Mouse (Mus musculus): Measurements from ENCODE around the gene Wrap53. TPM values are rescaled to one million over a fixed set of nuclear protein-coding genes. Genes with fewer than 3 reads are reported as not detected.

Wrap53 gene
- total and polyA plus RNA-seq, 3 experiments, result 18.5 to 24.5 TPM; not detected in 1

DNA sequence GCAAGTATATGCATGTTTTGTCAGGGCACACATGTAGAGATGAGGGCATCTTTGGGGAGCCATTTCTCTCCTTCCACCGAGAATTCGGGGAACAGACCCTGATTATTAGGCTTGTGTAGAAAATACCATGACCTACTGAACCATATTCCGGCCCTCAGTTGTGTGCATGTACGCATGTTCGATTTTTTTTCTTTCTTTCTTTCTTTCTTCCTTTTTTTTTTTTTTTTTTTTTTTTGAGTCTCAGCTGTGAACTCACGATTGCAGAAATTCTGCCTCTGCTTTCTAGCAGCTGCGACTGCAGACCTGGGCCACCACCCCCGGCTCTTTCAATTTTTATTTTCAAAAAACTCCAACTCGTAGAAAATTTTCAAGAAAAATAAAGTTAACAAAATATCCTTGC, 54.4 kb downstream of the Wrap53 start:
- no peak for DNase-seq (ENCODE audit: low read depth, low spot score)
- TF ChIP-seq ZNF384 (IDR thresholded peaks at IDR 0.05; ENCODE audit: low read depth, low read length) (peak; percentile 64; the same call in 1 of the 2 replicates), E2F4 (IDR thresholded peaks at IDR 0.05; ENCODE audit: borderline replicate concordance, low read depth, low read length) (no peak)
- no peak overlapping the region for H3K27ac ChIP-seq (ENCODE audit: control insufficient read depth, low read depth, low read length)

DNA sequence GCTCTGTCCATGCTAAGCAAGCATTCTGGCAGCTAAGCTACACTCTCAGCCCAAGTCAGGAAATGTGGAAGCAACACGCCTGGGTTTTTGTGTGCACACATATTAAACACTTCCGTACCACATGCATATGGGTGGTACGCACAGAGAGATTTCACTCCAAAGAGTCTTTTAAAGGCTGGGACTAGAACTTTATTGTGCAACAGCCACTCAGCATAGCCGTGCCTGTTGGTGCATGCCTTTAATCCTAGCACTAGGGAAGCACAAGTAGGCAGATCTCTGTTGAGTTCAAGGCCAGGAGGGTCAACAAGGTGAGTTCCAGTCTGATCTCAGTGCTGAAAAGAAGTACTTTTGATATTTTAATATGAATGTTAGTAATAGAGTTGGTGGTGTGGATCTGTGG, 56.4 kb downstream of the Wrap53 start:
- no peak for TF ChIP-seq GATA1 (IDR thresholded peaks at IDR 0.05; ENCODE audit: low read depth, low read length)
- TF ChIP-seq USF1 (IDR thresholded peaks at IDR 0.05; ENCODE audit: low read depth, low read length), result no peak
- no peak for TF ChIP-seq KAT2A (conservative IDR thresholded peaks at IDR 0.05; ENCODE audit: low read depth, low read length)
- TF ChIP-seq SIN3A (IDR thresholded peaks at IDR 0.05; ENCODE audit: low read length), result no peak
- no peaks in the 10 kb centered on the region for H3K36me3 ChIP-seq (ENCODE audit: control insufficient read depth in 1 of 2, insufficient read depth in 2 of 2, low read length in 2 of 2)
- H3K9me3 ChIP-seq (replicated peaks; ENCODE audit: insufficient read depth, low read length), result no peaks in the 10 kb centered on the region
- no peaks in the 10 kb centered on the region for H3K79me2 ChIP-seq (ENCODE audit: control insufficient read depth, insufficient read depth, low read length, poor library complexity)
- no peaks in the 10 kb centered on the region for H3K4me1 ChIP-seq (ENCODE audit: control insufficient read depth in 1 of 2, insufficient read depth in 2 of 2, low read length in 2 of 2)
- H3K27ac ChIP-seq (ENCODE audit: control insufficient read depth, low read depth, low read length), result no peak overlapping the region
- no peak overlapping the region for H3K4me3 ChIP-seq (ENCODE audit: control insufficient read depth in 1 of 2, insufficient read depth in 1 of 2, low read depth in 2 of 2, low read length in 2 of 2)
- peaks cover 4 to 19% of the 10 kb centered on the region in 2 experiments for H3K27me3 ChIP-seq (ENCODE audit: control insufficient read depth in 1 of 2, insufficient read depth in 2 of 2, low read length in 2 of 2)
- no peak for DNase-seq (ENCODE audit: low read depth, low spot score)
- H3K9ac ChIP-seq (ENCODE audit: control insufficient read depth, low read depth, low read length, poor library complexity, severe bottlenecking), result no peak overlapping the region

More for the DNA sequence above, 54.4 kb downstream of the Wrap53 start:
- H3K4me3 ChIP-seq (ENCODE audit: control insufficient read depth in 1 of 2, insufficient read depth in 1 of 2, low read depth in 2 of 2, low read length in 2 of 2), result no peak overlapping the region
- no peak overlapping the region for H3K9ac ChIP-seq (ENCODE audit: control insufficient read depth, low read depth, low read length, poor library complexity, severe bottlenecking)
- no peaks in the 10 kb centered on the region for H3K9me3 ChIP-seq (replicated peaks; ENCODE audit: insufficient read depth, low read length)
- no peaks in the 10 kb centered on the region for H3K36me3 ChIP-seq (ENCODE audit: control insufficient read depth in 1 of 2, insufficient read depth in 2 of 2, low read length in 2 of 2)
- H3K4me1 ChIP-seq (ENCODE audit: control insufficient read depth in 1 of 2, insufficient read depth in 2 of 2, low read length in 2 of 2), result no peaks in the 10 kb centered on the region
- no peaks in the 10 kb centered on the region for H3K79me2 ChIP-seq (ENCODE audit: control insufficient read depth, insufficient read depth, low read length, poor library complexity)
- H3K27me3 ChIP-seq (ENCODE audit: control insufficient read depth in 1 of 2, insufficient read depth in 2 of 2, low read length in 2 of 2), result peaks cover 4 to 19% of the 10 kb centered on the region in 2 experiments

DNA sequence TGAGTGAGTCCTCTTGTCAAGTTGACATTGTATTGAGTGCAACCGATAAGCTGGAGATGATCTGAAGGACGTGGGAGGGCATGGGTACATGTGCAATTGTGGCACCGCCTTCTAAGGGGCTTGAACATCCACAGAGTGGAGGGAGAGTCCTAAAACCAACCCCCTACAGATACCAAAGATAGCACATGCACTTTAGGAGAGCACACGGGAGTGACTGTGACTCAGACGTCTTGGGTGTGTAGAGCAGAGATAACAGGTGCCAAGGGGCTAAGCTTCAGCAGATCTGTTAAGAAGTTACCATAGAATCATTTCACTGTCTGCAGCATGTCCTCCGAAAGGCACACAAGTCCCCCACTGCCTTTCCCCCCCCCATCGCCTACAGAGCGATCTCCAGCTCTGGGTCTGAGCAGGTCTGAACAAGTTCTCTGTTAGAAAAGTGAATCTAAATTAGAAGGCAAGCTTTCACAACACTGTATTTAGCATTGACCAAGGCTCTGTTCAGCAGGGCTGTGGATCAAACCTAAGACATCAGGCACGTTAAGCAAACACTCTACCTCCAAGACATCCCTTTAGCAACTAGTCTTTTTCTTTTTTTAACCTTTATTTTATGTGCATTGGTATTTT, 58.4 kb downstream of the Wrap53 start:
- Histone ChIP-seq H3K4me3 (ENCODE audit: control insufficient read depth in 1 of 2, insufficient read depth in 1 of 2, low read depth in 2 of 2, low read length in 2 of 2) (no peak overlapping the region), H3K27me3 (ENCODE audit: control insufficient read depth in 1 of 2, insufficient read depth in 2 of 2, low read length in 2 of 2) (peaks cover 3 to 16% of the 10 kb centered on the region in 2 experiments), H3K27ac (ENCODE audit: control insufficient read depth, low read depth, low read length) (no peak overlapping the region), H3K4me1 (ENCODE audit: control insufficient read depth in 1 of 2, insufficient read depth in 2 of 2, low read length in 2 of 2) (peaks cover 0 to 5% of the 10 kb centered on the region in 2 experiments; a peak in 1 of 4 replicates), H3K79me2 (ENCODE audit: control insufficient read depth, insufficient read depth, low read length, poor library complexity) (no peaks in the 10 kb centered on the region), H3K9ac (ENCODE audit: control insufficient read depth, low read depth, low read length, poor library complexity, severe bottlenecking) (no peak overlapping the region), H3K36me3 (ENCODE audit: control insufficient read depth in 1 of 2, insufficient read depth in 2 of 2, low read length in 2 of 2) (no peaks in the 10 kb centered on the region), H3K9me3 (replicated peaks; ENCODE audit: insufficient read depth, low read length) (no peaks in the 10 kb centered on the region)
- DNase-seq (ENCODE audit: low read depth, low spot score), result no peak
- TF ChIP-seq MEF2A (IDR thresholded peaks at IDR 0.05; ENCODE audit: extremely low read depth, insufficient replicate concordance, low read depth, low read length, poor library complexity, severe bottlenecking), result no peak
- TF ChIP-seq ZKSCAN1 (IDR thresholded peaks at IDR 0.05; ENCODE audit: low read depth, low read length), result no peak
- no peak for TF ChIP-seq TAL1 (IDR thresholded peaks at IDR 0.05; ENCODE audit: low read length)
- no peak for TF ChIP-seq E2F4 (IDR thresholded peaks at IDR 0.05; ENCODE audit: borderline replicate concordance, low read depth, low read length)
- TF ChIP-seq USF1 (IDR thresholded peaks at IDR 0.05; ENCODE audit: low read depth, low read length), result no peak
- no peak for TF ChIP-seq USF2 (IDR thresholded peaks at IDR 0.05; ENCODE audit: borderline replicate concordance in 1 of 2, insufficient read depth in 1 of 2, low read depth in 1 of 2, low read length in 2 of 2)
- TF ChIP-seq ZNF384 (IDR thresholded peaks at IDR 0.05; ENCODE audit: low read depth, low read length), result no peak
- no peak for TF ChIP-seq CHD1 (IDR thresholded peaks at IDR 0.05; ENCODE audit: low read depth, low read length)
- TF ChIP-seq ZC3H11A (IDR thresholded peaks at IDR 0.05; ENCODE audit: low read depth, low read length), result no peak
- no peak for TF ChIP-seq MAFK (IDR thresholded peaks at IDR 0.05; ENCODE audit: borderline replicate concordance, low read depth, low read length)
- TF ChIP-seq TBP (IDR thresholded peaks at IDR 0.05; ENCODE audit: low read depth, low read length), result no peak
- no peak for TF ChIP-seq ETS1 (IDR thresholded peaks at IDR 0.05; ENCODE audit: low read depth, low read length)
- TF ChIP-seq UBTF (IDR thresholded peaks at IDR 0.05; ENCODE audit: borderline replicate concordance, insufficient read depth, low read depth, low read length), result no peak
- TF ChIP-seq EP300 (IDR thresholded peaks at IDR 0.05; ENCODE audit: low read depth in 1 of 2, low read length in 2 of 2), result no peak
- no peak for TF ChIP-seq RAD21 (IDR thresholded peaks at IDR 0.05; ENCODE audit: low read depth, low read length)
- no peak for TF ChIP-seq CHD2 (IDR thresholded peaks at IDR 0.05; ENCODE audit: low read length)
- no peak for TF ChIP-seq NRF1 (IDR thresholded peaks at IDR 0.05; ENCODE audit: insufficient read depth, low read depth, low read length, poor library complexity, severe bottlenecking)
- TF ChIP-seq MYC (IDR thresholded peaks at IDR 0.05; ENCODE audit: low read depth, low read length), result no peak

Measured in MEL (cell line).